Mouse (Mus musculus) bone marrow, adult 2 months (tissue): Measurements from ENCODE around the gene Olfr1115.
"Not testable (repeated sequence)": the region's sequence is repeated elsewhere in the genome, so short reads cannot be mapped to it uniquely, and the experiment has no call there.

Source experiments
- CTCF ChIP-seq: fragments of 200-500 bp; IDR thresholded peaks from 2 replicates; pipeline ENCODE4 v1.5.1; 2011; ENCODE audit warnings: low read length, control low read depth; ENCODE audit not compliant: control insufficient read depth, insufficient read depth
- POLR2A ChIP-seq: fragments of 200-500 bp; IDR thresholded peaks from 2 replicates; pipeline ENCODE4 v1.6.1; 2011; ENCODE audit warnings: low read depth, mild to moderate bottlenecking, control low read depth, low read length, borderline replicate concordance; ENCODE audit not compliant: control insufficient read depth

- not testable (repeated sequence) for TF ChIP-seq CTCF, POLR2A
Measured at GRCm38 (mm10) chr2:87293977-87294376, 46.2 kb downstream of the Olfr1115 start.
